Mouse (Mus musculus): ENCODE measurements at regions not wholly inside any gene's neighbourhood (a gene's known extent, or its start where the extent isn't known, plus 50 kb on each side); places are given as distances from the start of the nearest gene placed in this dataset.

DNA sequence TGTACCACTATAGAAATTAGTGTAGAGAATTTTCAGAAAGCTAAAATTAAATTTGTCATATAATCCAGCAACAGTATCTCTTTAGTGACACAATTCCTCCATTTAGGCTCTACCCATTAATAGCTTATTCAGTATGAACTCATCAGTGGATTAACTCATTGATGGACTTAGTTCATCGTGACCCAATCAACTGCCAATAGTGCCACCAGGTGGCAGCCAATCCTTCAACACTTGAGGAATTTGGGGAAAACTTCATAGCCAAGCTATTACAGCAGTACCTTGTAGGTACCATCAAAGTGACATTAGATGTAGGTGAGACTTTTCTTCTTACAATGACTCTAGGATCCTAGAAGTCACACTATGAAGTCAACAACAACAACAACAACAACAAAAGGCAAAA, 270.2 kb downstream of the Igsf11 start:
- TF ChIP-seq CTCF (IDR thresholded peaks at IDR 0.05; ENCODE audit: low read depth, low read length) (no peak), POLR2A (IDR thresholded peaks at IDR 0.05; ENCODE audit: insufficient read depth, low read length) (no peak)
